Mouse (Mus musculus): ENCODE data around the gene Lrp10.

DNA sequence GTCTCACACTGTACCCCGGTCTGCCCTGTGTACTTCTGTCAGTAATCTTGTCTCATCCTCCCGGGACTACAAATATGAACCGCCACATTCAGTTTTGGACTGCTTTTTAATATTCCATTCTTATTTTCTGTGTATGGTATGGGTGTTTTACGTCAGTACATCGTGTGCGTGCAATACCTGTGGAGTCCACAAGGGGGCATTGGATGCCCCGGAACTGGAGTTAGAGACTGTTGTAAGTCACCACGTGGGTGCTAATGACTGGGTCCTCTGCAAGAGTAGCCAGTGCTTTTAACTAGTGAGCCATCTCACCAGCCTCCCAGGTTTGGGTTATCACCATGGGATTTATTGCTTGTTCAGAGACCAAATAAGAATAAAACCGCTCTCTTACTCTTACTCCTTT, 18.6 kb downstream of the Lrp10 start:
- TF ChIP-seq USF1 (IDR thresholded peaks at IDR 0.05; ENCODE audit: low read depth) (no peak), CEBPB (IDR thresholded peaks at IDR 0.05; ENCODE audit: insufficient read depth, poor library complexity, severe bottlenecking) (no peak), POLR2A (IDR thresholded peaks at IDR 0.05; ENCODE audit: insufficient read length, low read depth) (no peak), POLR2AphosphoS2 (IDR thresholded peaks at IDR 0.05; ENCODE audit: insufficient read length, low read depth) (no peak), TCF12 (IDR thresholded peaks at IDR 0.05; ENCODE audit: insufficient read depth, poor library complexity, severe bottlenecking) (no peak), MYOD1 (IDR thresholded peaks at IDR 0.05; ENCODE audit: control insufficient read depth in 1 of 3, insufficient read length in 2 of 3, low read depth in 2 of 3) (no peak), E2F4 (IDR thresholded peaks at IDR 0.05; ENCODE audit: insufficient read depth) (no peak), SRF (IDR thresholded peaks at IDR 0.05; ENCODE audit: control insufficient read depth, insufficient read length, low read depth) (no peak), MAX (IDR thresholded peaks at IDR 0.05; ENCODE audit: low read depth) (no peak)

All from myocyte (in vitro differentiated cells).